ENCODE assay signal across 9 mouse cellular contexts in the genomic region with DNA sequence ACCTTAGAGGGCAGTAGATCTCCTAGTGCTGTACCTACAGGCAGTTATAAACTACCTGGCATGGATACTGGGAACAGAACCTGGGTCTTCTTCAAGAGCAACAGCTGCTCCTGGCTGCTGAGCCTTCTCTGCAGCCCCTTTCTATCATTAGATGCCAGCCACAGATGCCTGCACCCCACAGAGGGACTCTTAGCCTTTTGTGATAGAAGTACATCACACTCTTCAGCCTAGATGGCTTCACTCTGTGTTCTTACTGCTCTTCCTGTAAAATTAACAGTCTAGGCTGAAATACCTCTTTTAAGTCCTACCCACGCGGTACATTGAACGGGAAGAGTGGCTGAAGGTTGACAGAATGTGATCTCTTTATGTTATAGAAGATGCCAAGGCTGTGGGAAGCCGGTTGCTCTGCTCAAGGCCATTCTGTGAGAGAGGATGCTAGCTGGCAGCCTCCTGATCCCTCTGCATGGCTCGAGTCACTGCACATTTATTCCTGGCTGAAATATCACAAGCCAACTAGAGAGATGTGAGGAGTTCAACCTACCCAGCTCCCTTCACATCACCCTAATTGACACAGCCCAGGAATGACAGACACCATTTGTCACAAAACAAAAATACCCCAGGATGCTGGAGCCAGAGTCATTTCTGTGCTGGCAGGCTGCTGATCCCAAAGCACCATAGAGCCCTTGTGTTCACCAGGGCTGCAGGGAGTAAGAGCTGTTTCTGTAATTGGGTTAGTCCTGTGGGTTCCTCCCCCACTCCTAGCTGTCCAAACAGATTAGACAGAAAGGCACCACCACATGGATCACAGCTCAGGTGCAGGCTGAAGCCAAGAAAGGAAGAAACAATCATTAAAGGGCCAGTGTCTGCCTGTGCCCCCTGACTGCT.
DNase-seq lines count a peak whose midpoint lies in the region; ATAC-seq lines count a peak whose summit lies in the region.
"Had no signal": no experiment of that assay in that cellular context is flagged by ENCODE, and none has a peak within 500 bp of the region (broad histone marks: within the 10 kb centered on the region; RNA-seq: fewer than 3 reads in every experiment).

No protein-coding gene starts in this region.

- DNase-seq in heart, adult 18-20 months: peak; percentile 24 to 72
- DNase-seq in heart, postnatal 25 days (ENCODE audit: low spot score): no peak
- DNase-seq in brain, embryonic 18.5 days (ENCODE audit: low read depth, low spot score): peak; percentile 28
- peak; percentile 11 to 20 for DNase-seq in layer of hippocampus, postnatal 36 days
- no peak for DNase-seq in spleen, postnatal 10 days (ENCODE audit: low spot score in 2 of 2)
- no peak for DNase-seq in testis, postnatal 10 days (ENCODE audit: low spot score)

- ATAC-seq in forebrain, embryonic 13.5 days: peak; percentile 86
- ATAC-seq in inflammation-experienced regulatory T-cells, adult 6 months: no peak

- 43% methylated on average over 5 of the region's 5 CpGs for WGBS in forebrain, embryonic 13.5 days

- H3K27me3 ChIP-seq in forebrain, embryonic 13.5 days: no peaks in the 10 kb centered on the region
- H3K27me3 ChIP-seq: limb, embryonic 12.5 days had no signal

- H3K9ac ChIP-seq in forebrain, embryonic 13.5 days: no peak overlapping the region
- H3K9ac ChIP-seq: limb, embryonic 12.5 days had no signal

- H3K4me2 ChIP-seq in forebrain, embryonic 13.5 days: no peak overlapping the region
- H3K4me2 ChIP-seq: limb, embryonic 12.5 days had no signal

- H3K36me3 ChIP-seq in forebrain, embryonic 13.5 days (ENCODE audit: poor library complexity, severe bottlenecking): no peaks in the 10 kb centered on the region
- H3K36me3 ChIP-seq: limb, embryonic 12.5 days had no signal

- H3K4me1 ChIP-seq in forebrain, embryonic 13.5 days: peaks cover 14% of the 10 kb centered on the region
- H3K4me1 ChIP-seq: limb, embryonic 12.5 days had no signal

- H3K9me3 ChIP-seq in forebrain, embryonic 13.5 days (replicated peaks): no peaks in the 10 kb centered on the region
- H3K9me3 ChIP-seq: limb, embryonic 12.5 days had no signal

- H3K27ac ChIP-seq in forebrain, embryonic 13.5 days: 0 out of 2 replicates have a peak overlapping the region, but pooled peaks have one; percentile 19
- H3K27ac ChIP-seq: limb, embryonic 12.5 days had no signal

- no peak overlapping the region for H3K4me3 ChIP-seq in forebrain, embryonic 13.5 days
- H3K4me3 ChIP-seq: limb, embryonic 12.5 days had no signal

- intact Hi-C loops in heart, postnatal 25 days (cut with DNase I): no loop called here

Comparison
In these comparisons a context has a peak if more than half of its experiments do, and no peak if none do; other contexts are left out.
1. DNase-seq: peak in heart, adult 18-20 months (2 of 2), brain, embryonic 18.5 days (single experiment) and layer of hippocampus, postnatal 36 days (2 of 2); none in heart, postnatal 25 days (single experiment), spleen, postnatal 10 days (0 of 2) and testis, postnatal 10 days (single experiment).